Mouse (Mus musculus): ENCODE results near the gene Eif3i.

GRCm38 (mm10) chr4:129577688-129578087 is 22.8 kb downstream of the Eif3i start:
- TF ChIP-seq CTCF (IDR thresholded peaks at IDR 0.05; ENCODE audit: low read depth, low read length) (no peak), TAL1 (conservative IDR thresholded peaks at IDR 0.05; ENCODE audit: low read depth, low read length) (no peak), GATA1 (IDR thresholded peaks at IDR 0.05; ENCODE audit: borderline replicate concordance, low read length) (no peak)
